Mouse (Mus musculus) ES-CJ7 (cell line): ENCODE results near the gene Galnt13.
"Not testable (repeated sequence)": the region's sequence is repeated elsewhere in the genome, so short reads cannot be mapped to it uniquely, and the experiment has no call there.

Experiments used
- DNase-seq: peaks from one replicate; pipeline ENCODE4 v3.0.0; 2011; ENCODE audit warnings: low read depth, low spot score

Gene Galnt13

GRCm38 (mm10) chr2:54915088-54915670, 479.1 kb downstream of the Galnt13 start:
- DNase-seq = no peak

GRCm38 (mm10) chr2:54936369-54936768, 500.3 kb downstream of the Galnt13 start:
- DNase-seq = no peak

- peak; percentile 83 for DNase-seq
Observed at GRCm38 (mm10) chr2:54937306-54937705, 501.2 kb downstream of the Galnt13 start.

GRCm38 (mm10) chr2:54938075-54938474, 502.0 kb downstream of the Galnt13 start:
- no peak for DNase-seq

GRCm38 (mm10) chr2:54943386-54943785, 507.3 kb downstream of the Galnt13 start:
- DNase-seq = no peak

GRCm38 (mm10) chr2:54983839-54984238, 547.7 kb downstream of the Galnt13 start:
- no peak for DNase-seq

- DNase-seq = not testable (repeated sequence)
Observed at GRCm38 (mm10) chr2:55022539-55022938, 586.4 kb downstream of the Galnt13 start.

- DNase-seq = no peak
Observed at GRCm38 (mm10) chr2:55034610-55035009, 598.5 kb downstream of the Galnt13 start.

- DNase-seq = no peak
Observed at GRCm38 (mm10) chr2:55065469-55066315, 629.6 kb downstream of the Galnt13 start.

- no peak for DNase-seq
Observed at GRCm38 (mm10) chr2:55085580-55085979, 649.5 kb downstream of the Galnt13 start.

- no peak for DNase-seq
Observed at GRCm38 (mm10) chr2:55088034-55088433, 651.9 kb downstream of the Galnt13 start.

GRCm38 (mm10) chr2:55090332-55090731, 654.2 kb downstream of the Galnt13 start:
- peak; percentile 14 for DNase-seq

- no peak for DNase-seq
Observed at GRCm38 (mm10) chr2:55091495-55091894, 655.4 kb downstream of the Galnt13 start.

- no peak for DNase-seq
Observed at GRCm38 (mm10) chr2:55099100-55099499, 663.0 kb downstream of the Galnt13 start.

GRCm38 (mm10) chr2:55101279-55101678, 665.2 kb downstream of the Galnt13 start:
- peak; percentile 66 for DNase-seq

- DNase-seq = no peak
Observed at GRCm38 (mm10) chr2:55103521-55103920, 667.4 kb downstream of the Galnt13 start.

GRCm38 (mm10) chr2:55107828-55108227, 671.7 kb downstream of the Galnt13 start:
- no peak for DNase-seq

GRCm38 (mm10) chr2:55153089-55153488, 717.0 kb downstream of the Galnt13 start:
- no peak for DNase-seq

- no peak for DNase-seq
Observed at GRCm38 (mm10) chr2:55164781-55165180, 728.7 kb downstream of the Galnt13 start.
